Mouse (Mus musculus): ENCODE results near the gene Plpp2.

Plpp2 gene

DNA sequence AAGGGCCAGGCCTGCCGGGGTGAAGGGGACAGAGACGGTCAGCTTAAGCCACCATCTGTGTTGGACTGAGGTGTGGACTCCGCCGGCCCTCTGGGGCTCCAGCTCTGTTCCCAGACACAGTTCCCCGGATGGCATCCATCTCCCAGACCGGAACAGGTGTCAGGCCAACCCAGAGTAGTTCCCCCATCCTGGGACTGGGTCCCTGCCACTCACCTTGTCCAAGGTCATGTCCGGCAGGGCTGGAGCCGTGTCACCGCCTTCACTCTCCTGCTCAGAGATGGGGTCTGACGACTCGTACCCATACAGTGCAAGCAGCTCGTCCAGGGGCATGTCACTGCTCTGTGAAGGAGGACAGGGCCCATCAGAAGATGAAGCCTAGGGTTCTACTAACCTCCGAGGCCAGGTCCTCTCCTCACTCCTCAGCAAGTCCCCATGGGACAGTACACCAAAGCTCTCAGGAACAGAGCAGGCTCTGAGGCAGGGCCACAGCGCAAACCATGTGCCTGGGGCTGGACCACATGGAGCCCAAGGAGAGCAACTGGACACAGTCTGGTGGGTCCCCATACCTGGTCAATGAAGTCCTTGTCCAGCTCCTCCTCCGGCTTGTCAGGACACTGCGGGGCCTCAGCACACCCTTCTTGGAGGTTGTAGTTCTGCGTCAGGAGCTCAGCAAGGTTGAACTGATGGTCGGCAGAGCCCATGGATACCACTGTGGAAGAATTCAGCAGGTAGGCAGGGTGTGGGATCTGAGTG is 15.6 kb upstream of the Plpp2 start:
- no peak for DNase-seq (ENCODE audit: low spot score)

GRCm38 (mm10) chr10:79548546-79548945 is 14.9 kb upstream of the Plpp2 start:
- DNase-seq (ENCODE audit: low spot score), result no peak

DNA sequence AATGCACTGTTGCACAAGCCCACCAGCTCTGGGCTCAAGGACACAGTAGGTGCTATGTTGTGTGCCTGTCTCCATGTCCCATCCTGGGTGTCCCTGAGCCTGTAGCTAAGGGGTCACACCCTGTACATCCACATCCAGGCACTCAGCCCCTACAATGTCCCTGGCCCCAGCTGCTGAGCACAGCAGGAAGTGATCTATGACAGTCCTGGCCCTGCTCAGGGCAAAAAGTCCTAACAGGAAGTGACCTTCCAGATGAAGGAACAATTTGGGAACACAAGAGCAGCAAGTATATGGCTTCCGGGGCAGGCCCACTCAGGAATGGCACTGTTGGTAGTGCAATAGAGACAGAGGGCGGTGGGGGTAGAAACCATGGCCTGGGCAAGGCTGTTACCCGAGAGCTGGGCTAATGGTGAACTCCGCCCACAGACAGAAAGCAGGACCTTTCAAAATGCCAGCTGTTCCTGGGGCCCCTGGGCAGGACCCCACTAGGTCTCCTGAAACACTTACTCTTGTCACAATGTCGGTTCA is 13.6 kb upstream of the Plpp2 start:
- DNase-seq (ENCODE audit: low spot score), result no peak

GRCm38 (mm10) chr10:79546483-79546882 is 12.9 kb upstream of the Plpp2 start:
- DNase-seq (ENCODE audit: low spot score), result no peak

DNA sequence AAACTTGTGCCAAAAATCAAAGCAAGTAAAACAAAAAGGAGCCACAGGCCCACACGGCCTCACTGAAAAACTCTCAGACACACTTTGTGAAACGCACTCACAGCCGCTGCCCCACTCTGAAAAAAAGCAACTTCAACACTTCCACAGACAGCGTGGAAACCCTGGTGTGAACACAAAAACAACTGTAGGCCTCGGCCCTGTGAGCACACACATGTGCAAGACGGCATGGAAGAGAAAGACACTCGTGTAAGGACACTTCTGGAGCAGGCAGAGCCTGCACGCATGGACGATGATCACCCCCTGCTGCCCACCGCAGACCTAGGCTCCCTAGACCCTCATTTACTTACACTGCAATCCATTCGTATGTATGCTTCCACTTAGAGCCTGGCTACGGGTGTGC is 12.3 kb upstream of the Plpp2 start:
- no peak for DNase-seq (ENCODE audit: low spot score)

- no peak for DNase-seq (ENCODE audit: low spot score)
Observed at GRCm38 (mm10) chr10:79544631-79545030, 11.0 kb upstream of the Plpp2 start.

DNA sequence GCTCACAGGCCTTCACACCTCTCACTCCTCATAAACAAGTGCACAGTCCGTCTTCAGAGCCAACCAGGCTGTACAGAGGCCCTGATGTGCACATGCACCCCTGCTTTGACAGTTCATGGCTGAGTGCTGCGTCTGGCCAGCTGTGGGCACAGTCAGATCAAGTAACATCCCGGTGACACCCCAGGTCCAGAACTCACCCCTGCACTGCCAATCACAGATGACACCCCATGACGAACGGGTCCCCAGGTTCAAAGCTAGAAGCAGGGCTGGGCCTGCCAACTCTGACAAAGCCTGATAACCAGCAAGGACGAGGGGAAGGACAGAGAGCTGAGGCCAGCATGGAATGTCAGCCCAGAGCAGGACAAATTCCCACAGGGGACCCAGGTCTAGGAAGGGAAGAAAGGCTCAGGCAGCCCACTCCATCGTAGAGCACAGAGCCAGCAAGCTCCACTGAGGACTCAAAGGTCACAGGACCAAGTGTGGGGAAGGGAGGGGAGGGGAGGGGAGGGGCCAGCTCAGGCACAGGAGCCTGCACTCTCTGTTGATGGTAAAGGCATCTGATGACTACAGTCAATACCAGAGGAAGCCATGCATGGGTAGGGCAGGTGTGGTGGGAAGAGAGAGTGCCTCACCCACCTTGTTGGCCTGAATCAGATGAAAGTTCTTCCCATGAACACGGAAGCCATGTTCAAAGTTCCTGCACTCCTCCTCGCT is 10.4 kb upstream of the Plpp2 start:
- no peak for DNase-seq (ENCODE audit: low spot score)

DNA sequence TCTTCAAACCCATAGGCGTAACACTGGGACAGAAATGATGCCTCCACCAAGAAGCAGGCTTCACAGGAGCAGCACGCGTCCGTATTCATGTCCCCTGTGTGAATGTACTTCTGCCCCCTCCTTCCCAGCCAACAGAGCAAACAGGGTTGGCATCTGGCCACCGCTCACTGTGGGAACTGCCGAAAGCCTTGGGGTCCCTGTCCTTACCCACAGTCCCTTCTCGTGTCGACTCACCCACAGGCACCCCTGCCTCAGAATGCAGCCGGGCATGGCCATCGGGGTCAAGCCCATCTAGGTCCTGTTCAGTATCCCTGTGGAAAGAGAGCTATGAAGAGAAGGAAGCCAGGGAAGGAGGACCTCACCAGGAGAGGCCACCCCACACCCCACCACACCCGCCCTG is 8.6 kb upstream of the Plpp2 start:
- no peak for DNase-seq (ENCODE audit: low spot score)

GRCm38 (mm10) chr10:79541522-79541921 is 7.9 kb upstream of the Plpp2 start:
- no peak for DNase-seq (ENCODE audit: low spot score)

DNA sequence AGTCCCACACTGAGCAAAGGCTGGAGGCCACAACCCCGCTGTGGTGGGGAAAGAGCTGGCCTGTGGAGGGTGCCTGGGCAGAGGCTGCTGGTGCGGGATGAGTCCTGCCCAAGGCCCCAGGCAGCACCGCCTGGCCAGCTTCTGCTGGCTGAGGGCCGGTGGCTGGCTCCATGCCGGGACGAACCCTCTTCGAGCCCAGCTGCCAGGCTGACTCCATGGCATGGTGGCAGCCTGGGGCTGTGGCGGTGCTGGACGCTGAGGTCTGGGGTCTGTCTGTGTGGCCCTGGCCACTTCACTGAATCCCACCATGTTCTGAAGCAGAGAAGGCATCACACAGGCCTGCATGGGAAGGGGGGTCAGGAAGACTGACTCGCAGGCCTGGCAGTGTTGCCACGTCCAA is 7.2 kb upstream of the Plpp2 start:
- DNase-seq (ENCODE audit: low spot score), result no peak

GRCm38 (mm10) chr10:79539701-79540495 is 6.3 kb upstream of the Plpp2 start:
- no peak for DNase-seq (ENCODE audit: low spot score)

DNA sequence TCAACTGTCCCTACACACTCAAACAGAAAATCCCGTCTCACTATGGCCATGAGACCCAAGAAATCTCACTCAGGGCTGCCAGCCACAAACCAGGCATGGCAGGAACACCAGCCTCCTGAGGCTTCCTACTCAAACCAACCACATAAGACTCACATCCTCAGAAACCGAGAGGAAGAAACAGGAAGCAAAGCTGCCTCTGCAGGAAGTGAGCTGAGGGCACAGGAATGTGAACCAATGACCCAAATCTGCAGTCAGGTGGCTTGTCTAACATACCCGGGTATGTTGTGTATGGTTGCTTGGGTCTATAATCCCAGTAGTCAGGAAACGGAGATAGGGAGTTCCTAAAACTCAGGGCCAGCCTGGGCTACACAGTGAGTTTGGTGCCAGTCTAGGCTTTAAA is 5.3 kb upstream of the Plpp2 start:
- DNase-seq (ENCODE audit: low spot score), result no peak

GRCm38 (mm10) chr10:79538323-79538722 is 4.7 kb upstream of the Plpp2 start:
- peak; percentile 61 for DNase-seq (ENCODE audit: low spot score)

DNA sequence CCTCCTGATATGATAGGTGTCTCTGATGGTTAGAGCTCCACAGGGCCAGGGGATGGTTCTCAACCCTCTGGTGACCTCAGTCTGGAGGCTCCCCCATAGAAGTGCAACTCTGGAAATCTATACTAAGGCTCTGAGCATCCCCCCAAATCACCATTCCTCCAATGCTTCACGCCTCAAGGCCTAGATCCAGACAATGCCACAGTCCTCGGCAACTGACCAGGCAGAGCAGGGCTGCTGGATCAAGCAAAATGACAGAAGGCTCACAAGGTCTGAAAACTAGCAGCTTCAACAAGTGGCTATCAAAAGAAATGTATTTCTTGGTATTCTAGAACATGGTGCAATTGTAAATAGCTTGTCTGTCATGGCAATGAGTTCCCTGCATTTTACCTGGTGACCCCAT is 4.2 kb upstream of the Plpp2 start:
- DNase-seq (ENCODE audit: low spot score), result no peak

- DNase-seq (ENCODE audit: low spot score), result no peak
Observed at GRCm38 (mm10) chr10:79537271-79537670, 3.7 kb upstream of the Plpp2 start.

GRCm38 (mm10) chr10:79536461-79537080 is 3.0 kb upstream of the Plpp2 start:
- no peak for DNase-seq (ENCODE audit: low spot score)

- DNase-seq (ENCODE audit: low spot score), result no peak
Observed at GRCm38 (mm10) chr10:79535431-79535830, 1.8 kb upstream of the Plpp2 start.

GRCm38 (mm10) chr10:79534426-79534825 is 830 bp upstream of the Plpp2 start:
- no peak for DNase-seq (ENCODE audit: low spot score)

DNA sequence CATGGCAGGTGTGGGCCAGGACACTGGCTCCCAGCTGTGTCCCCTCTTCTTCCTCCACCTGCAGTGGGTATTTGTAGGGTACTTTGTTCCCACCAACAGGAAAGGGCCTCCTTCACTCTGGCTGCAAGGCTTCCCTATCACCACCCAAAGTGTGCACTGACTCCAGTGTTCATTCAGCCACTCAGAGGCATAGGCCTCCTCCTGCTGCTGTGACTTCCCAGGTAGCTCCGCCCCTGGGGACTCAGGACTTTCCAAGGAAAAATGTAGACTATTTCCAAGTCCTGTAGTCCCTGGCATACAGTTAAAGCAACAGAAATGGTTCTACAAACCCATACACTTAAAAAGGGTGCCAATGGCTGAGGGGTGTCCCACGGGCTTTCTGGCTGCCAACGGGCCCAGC is 918 bp downstream of the Plpp2 start:
- peak; percentile 3 for DNase-seq (ENCODE audit: low spot score)

GRCm38 (mm10) chr10:79531593-79531992 is 2.0 kb downstream of the Plpp2 start:
- DNase-seq (ENCODE audit: low spot score), result no peak

- DNase-seq (ENCODE audit: low spot score), result no peak
Observed at GRCm38 (mm10) chr10:79530721-79531120, 2.9 kb downstream of the Plpp2 start.

DNA sequence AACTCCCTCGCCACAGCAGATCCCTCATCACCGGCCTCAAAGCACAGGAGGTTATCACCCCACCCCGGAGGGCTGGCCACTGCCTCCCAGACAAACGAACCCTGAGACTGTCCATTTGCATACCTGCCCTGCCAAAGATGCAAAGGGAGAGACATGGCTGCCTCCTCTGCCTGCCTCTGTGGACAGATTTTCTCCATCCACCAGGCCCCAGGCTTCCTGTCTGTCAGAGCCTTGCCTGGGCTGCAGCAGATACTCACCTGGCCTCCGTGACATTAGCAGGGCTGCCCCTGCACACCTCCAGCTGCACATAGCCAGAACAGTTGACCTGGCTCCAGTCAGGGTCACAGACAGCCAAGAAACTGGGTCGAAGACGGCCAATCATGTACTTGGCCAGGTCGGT is 3.4 kb downstream of the Plpp2 start:
- no peak for DNase-seq (ENCODE audit: low spot score)
